Mouse (Mus musculus): ENCODE measurements at regions not wholly inside any gene's neighbourhood (a gene's known extent, or its start where the extent isn't known, plus 50 kb on each side); places are given as distances from the start of the nearest gene placed in this dataset.

- TF ChIP-seq CTCF (IDR thresholded peaks at IDR 0.05; ENCODE audit: low read depth, low read length) (no peak), POLR2A (IDR thresholded peaks at IDR 0.05; ENCODE audit: insufficient read depth, low read length) (no peak), EP300 (IDR thresholded peaks at IDR 0.05; ENCODE audit: insufficient read depth, low read depth, low read length) (no peak)
These were observed 385.1 kb downstream of the Sfmbt2 start for GRCm38 (mm10) chr2:10755375-10755774.
